Mouse (Mus musculus): ENCODE results near the gene Ankrd39. TPM values are rescaled to one million over a fixed set of nuclear protein-coding genes. Genes with fewer than 3 reads are reported as not detected.
A peak's percentile ranks its signal among the peaks of the same experiment; 100 is the strongest.

The Ankrd39 gene
- polyA plus RNA-seq, 1 experiment from 2014 or later = 1.6 TPM

GRCm38 (mm10) chr1:36580384-36581207 lies 33.4 kb upstream of the Ankrd39 start:
- 41% methylated on average over 17 of the region's 17 CpGs for WGBS (ENCODE audit: missing documents)
- H3K27ac ChIP-seq = no peak overlapping the region
- no peak overlapping the region for H3K4me3 ChIP-seq (ENCODE audit: inconsistent target)
- no peaks in the 10 kb centered on the region for H3K79me2 ChIP-seq (ENCODE audit: inconsistent target)
- H3K36me3 ChIP-seq (ENCODE audit: inconsistent target) = no peaks in the 10 kb centered on the region

DNA sequence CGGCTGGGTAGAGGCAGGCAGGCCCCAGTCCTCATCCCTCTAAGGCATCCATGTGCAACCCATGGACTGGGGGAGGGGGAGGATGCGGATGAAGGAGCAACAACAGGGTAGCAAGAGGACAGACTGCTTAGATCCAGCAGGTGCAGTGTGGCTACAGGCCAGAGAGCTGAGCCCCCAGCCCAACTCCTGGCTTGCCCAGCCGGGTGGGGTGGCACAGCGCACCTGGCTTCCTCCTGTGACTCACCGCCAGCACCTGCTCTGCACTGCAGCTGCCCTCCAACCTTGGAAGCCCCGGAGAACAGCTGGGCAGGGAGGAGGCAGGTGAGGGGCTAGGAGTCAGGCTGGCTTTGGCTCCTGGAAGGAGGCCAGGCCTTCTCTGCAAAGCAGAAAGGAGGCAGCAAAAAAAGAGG lies 32.7 kb upstream of the Ankrd39 start:
- Histone ChIP-seq H3K27ac (no peak overlapping the region), H3K79me2 (ENCODE audit: inconsistent target) (no peaks in the 10 kb centered on the region), H3K4me3 (ENCODE audit: inconsistent target) (no peak overlapping the region), H3K36me3 (ENCODE audit: inconsistent target) (no peaks in the 10 kb centered on the region)
- 81% methylated on average over 5 of the region's 6 CpGs for WGBS (ENCODE audit: missing documents)

GRCm38 (mm10) chr1:36576991-36577675 lies 29.9 kb upstream of the Ankrd39 start:
- no peaks in the 10 kb centered on the region for H3K36me3 ChIP-seq (ENCODE audit: inconsistent target)
- no peak overlapping the region for H3K4me3 ChIP-seq (ENCODE audit: inconsistent target)
- 85% methylated on average over 6 of the region's 6 CpGs for WGBS (ENCODE audit: missing documents)
- H3K27ac ChIP-seq = no peak overlapping the region
- H3K79me2 ChIP-seq (ENCODE audit: inconsistent target) = no peaks in the 10 kb centered on the region

DNA sequence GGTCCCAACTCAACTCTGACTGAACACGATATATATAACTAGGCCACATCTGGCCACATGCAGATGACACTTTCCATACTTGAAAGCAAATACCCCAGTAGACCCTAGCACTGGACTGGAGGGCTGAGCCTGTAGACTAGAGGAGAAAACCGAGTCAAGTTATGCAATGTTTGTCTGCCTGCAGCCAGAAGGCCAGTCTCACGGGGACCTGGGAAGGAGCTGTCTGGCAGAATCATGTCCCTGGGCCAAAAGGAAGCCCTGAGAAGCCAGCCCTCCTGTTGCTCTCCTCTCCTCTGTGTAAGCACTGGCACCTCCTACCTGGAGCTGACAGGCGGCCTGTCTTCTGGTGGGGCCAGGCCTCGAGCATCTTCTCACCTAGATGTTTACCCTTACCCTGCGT lies 28.1 kb upstream of the Ankrd39 start:
- H3K36me3 ChIP-seq (ENCODE audit: inconsistent target) = no peaks in the 10 kb centered on the region
- H3K27ac ChIP-seq = no peak overlapping the region
- H3K79me2 ChIP-seq (ENCODE audit: inconsistent target) = no peaks in the 10 kb centered on the region
- WGBS (ENCODE audit: missing documents) = 87% methylated on average over 6 of the region's 6 CpGs
- H3K4me3 ChIP-seq (ENCODE audit: inconsistent target) = no peak overlapping the region

DNA sequence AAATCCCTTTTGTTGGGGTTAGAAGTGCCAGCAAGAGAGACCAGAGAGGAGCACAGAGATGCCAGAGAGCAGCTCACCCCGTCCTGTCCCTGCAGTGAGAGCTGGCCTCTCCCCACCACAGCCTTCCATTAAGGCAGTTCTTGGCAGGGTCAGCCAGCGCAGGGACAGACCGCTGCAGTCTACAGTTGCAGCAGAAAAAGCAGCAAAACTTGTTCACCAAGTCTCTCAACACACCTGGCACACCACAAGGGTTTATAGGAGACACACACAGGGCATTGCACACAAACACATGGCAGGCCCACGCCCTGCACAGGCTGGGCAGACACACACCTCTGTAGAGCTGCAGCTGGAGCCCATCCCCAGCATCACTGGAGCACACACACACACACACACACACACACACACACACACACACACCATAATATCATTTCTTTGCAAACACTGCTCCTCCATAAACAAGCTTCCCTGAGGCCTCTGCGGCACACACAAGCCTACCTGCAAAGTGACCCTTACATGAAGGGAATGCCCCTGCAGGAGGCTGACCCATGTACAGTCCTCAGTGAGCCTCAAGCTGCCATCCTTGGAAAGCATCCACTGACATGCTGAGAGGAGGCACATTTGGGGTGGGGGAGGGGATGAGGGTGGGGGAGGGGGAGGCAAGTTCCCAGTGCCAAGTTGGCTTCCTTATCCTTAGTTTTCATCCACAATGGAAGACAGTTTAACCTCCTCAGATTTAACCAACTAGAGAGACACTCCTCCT lies 27.1 kb upstream of the Ankrd39 start:
- 85% methylated on average over 5 of the region's 5 CpGs for WGBS (ENCODE audit: missing documents)
- no peak overlapping the region for H3K4me3 ChIP-seq (ENCODE audit: inconsistent target)
- H3K27ac ChIP-seq = no peak overlapping the region
- no peaks in the 10 kb centered on the region for H3K79me2 ChIP-seq (ENCODE audit: inconsistent target)
- no peaks in the 10 kb centered on the region for H3K36me3 ChIP-seq (ENCODE audit: inconsistent target)

DNA sequence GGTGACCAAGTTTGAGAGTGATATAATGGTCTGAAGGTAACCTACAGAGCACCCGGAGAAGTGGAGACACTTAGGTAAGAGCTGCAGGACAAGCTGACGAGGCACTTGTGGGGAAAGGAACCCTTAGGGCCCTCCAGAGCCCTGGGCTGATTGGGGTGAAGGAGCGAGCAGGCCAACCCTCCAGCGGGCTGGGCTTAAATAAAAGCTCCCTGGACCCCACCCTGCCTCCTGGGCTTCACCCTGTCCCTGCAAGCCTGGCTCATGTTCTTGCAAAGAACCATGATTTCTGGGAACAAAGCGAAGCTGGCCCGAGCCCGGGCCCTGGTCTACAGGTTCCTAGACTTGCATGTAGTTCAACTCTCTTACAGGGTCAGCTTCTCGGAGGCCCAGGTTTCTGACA lies 26.3 kb upstream of the Ankrd39 start:
- Histone ChIP-seq H3K4me3 (ENCODE audit: inconsistent target) (no peak overlapping the region), H3K36me3 (ENCODE audit: inconsistent target) (no peaks in the 10 kb centered on the region), H3K79me2 (ENCODE audit: inconsistent target) (no peaks in the 10 kb centered on the region), H3K27ac (no peak overlapping the region)
- 77% methylated on average over 8 of the region's 8 CpGs for WGBS (ENCODE audit: missing documents)

DNA sequence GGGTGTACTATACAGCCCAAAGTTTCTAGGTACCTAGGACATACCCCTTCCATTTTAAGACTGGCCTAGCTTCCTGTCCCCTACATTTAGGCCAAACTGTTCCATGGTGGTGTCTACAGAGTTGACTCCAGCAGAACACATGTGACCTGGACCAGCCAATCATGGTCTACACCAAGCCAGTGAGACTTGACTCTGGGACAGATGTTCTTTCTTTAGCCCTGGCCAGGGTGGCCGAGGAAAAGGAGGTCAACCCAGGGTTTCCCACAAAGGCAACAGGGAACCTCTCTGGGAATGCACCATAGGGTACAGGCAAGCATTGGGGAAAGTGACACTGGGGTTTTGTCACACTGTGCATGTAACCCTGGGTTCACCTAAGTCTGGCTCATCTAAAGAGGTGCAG lies 25.5 kb upstream of the Ankrd39 start:
- 100% methylated on average over 1 of the region's 1 CpGs for WGBS (ENCODE audit: missing documents)

GRCm38 (mm10) chr1:36572140-36572700 lies 25.0 kb upstream of the Ankrd39 start:
- Histone ChIP-seq H3K4me3 (ENCODE audit: inconsistent target) (no peak overlapping the region), H3K36me3 (ENCODE audit: inconsistent target) (no peaks in the 10 kb centered on the region), H3K79me2 (ENCODE audit: inconsistent target) (no peaks in the 10 kb centered on the region), H3K27ac (peak overlapping the region; percentile 47)
- 79% methylated on average over 2 of the region's 2 CpGs for WGBS (ENCODE audit: missing documents)

More for the DNA sequence above, 25.5 kb upstream of the Ankrd39 start:
- Histone ChIP-seq H3K27ac (0 out of 2 replicates have a peak overlapping the region, but pooled peaks have one; percentile 47), H3K36me3 (ENCODE audit: inconsistent target) (no peaks in the 10 kb centered on the region), H3K4me3 (ENCODE audit: inconsistent target) (no peak overlapping the region), H3K79me2 (ENCODE audit: inconsistent target) (no peaks in the 10 kb centered on the region)

GRCm38 (mm10) chr1:36571627-36572026 lies 24.4 kb upstream of the Ankrd39 start:
- H3K4me3 ChIP-seq (ENCODE audit: inconsistent target) = no peak overlapping the region
- peak overlapping the region; percentile 47 for H3K27ac ChIP-seq
- H3K36me3 ChIP-seq (ENCODE audit: inconsistent target) = no peaks in the 10 kb centered on the region

GRCm38 (mm10) chr1:36570320-36570719 lies 23.1 kb upstream of the Ankrd39 start:
- Histone ChIP-seq H3K79me2 (ENCODE audit: inconsistent target) (no peaks in the 10 kb centered on the region), H3K27ac (no peak overlapping the region), H3K4me3 (ENCODE audit: inconsistent target) (no peak overlapping the region), H3K36me3 (ENCODE audit: inconsistent target) (no peaks in the 10 kb centered on the region)
- 100% methylated on average over 5 of the region's 5 CpGs for WGBS (ENCODE audit: missing documents)

More at GRCm38 (mm10) chr1:36571627-36572026, 24.4 kb upstream of the Ankrd39 start:
- 16% methylated on average over 6 of the region's 6 CpGs for WGBS (ENCODE audit: missing documents)
- H3K79me2 ChIP-seq (ENCODE audit: inconsistent target) = no peaks in the 10 kb centered on the region

DNA sequence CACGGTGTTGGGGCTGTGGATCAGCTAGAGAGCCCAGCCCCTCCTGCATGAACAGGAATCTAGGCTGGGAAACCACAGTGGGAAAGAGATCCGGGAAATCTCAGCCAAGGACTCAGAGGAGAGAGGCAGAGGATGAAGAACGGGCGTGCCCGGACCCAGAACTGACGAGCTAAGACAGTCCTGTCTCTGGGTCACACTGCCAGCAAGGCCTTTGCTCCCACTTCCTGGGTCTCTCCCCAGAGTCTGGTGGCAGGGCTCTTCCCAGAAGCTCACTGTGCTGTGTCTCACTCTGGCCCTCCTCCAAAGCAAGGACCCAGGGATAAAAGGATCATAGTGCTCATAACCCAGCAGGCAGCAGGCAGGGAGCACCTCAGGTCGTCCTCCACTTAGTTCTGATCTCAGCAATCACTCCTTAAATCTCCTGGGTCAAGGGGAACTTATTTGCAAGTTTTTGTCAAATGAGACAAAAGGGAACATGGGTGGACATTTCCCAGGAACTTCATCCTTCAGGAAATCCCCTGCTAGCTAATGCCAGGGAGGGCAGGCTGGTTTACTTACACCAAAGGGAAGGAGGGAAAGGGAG lies 22.5 kb upstream of the Ankrd39 start:
- Histone ChIP-seq H3K4me3 (ENCODE audit: inconsistent target) (no peak overlapping the region), H3K36me3 (ENCODE audit: inconsistent target) (no peaks in the 10 kb centered on the region), H3K79me2 (ENCODE audit: inconsistent target) (no peaks in the 10 kb centered on the region), H3K27ac (peak overlapping the region; percentile 28)
- WGBS (ENCODE audit: missing documents) = 56% methylated on average over 7 of the region's 7 CpGs

DNA sequence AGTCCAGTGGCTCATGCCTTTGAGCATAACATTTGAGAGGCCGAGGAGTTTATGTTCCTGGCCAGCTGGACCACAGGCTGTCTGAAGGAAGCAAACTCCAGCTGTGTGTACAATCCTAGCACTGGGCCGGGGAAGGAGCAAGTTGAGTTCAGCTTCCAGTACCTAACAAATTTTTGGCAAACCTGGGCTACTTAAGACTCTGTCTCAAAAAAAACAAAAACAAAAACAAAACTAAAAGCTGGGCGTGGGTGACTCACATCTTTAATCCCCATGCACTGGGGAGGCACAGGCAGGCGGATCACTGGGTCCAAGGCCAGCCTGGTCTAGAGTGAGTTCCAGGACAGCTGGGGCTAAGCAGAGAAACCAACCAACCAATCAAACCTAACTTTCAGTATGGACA lies 21.5 kb upstream of the Ankrd39 start:
- 78% methylated on average over 4 of the region's 4 CpGs for WGBS (ENCODE audit: missing documents)
- no peak overlapping the region for H3K4me3 ChIP-seq (ENCODE audit: inconsistent target)
- H3K36me3 ChIP-seq (ENCODE audit: inconsistent target) = no peaks in the 10 kb centered on the region
- H3K79me2 ChIP-seq (ENCODE audit: inconsistent target) = no peaks in the 10 kb centered on the region
- peak overlapping the region; percentile 28; the same call in 1 of the 2 replicates for H3K27ac ChIP-seq

DNA sequence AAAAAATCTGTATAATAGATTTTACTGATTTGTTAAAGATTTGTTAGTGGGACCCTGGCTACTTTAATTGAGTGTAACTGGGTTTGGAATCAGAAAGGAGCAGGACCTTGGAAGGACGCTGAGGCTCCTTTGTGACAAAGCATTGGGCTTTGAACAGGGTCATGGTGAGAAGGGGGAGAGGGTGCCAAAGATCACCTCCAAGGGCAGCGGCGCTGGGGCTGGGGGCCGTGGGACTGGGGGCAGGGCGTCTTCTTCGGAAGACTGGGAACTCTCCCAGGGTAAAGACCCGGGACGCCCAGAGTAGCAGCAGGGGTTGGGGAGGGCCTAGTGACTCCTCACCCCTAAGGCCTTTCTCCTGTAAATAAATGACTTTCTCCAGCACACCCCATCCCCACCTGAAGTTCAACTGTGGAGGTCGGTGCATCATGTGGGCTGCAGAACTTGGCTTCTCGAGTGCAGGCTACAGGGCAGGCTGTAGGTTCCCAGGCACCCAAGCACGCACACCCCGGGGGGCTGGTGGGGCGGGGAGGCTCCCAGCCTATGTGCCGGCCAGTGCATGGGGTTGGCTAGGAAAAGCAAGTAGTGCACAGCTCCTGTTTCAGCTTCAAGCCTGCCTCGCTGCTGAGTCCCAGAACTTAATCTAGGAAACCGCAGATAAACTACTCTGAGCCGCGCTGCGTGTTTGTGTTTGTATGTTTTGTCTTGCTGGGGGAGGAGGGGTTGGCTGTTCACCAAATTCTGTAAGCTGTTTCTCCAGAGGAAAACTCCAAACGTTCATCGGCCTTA lies 20.8 kb upstream of the Ankrd39 start:
- no peak overlapping the region for H3K27ac ChIP-seq
- H3K36me3 ChIP-seq (ENCODE audit: inconsistent target) = no peaks in the 10 kb centered on the region
- H3K79me2 ChIP-seq (ENCODE audit: inconsistent target) = no peaks in the 10 kb centered on the region
- H3K4me3 ChIP-seq (ENCODE audit: inconsistent target) = no peak overlapping the region
- WGBS (ENCODE audit: missing documents) = 95% methylated on average over 21 of the region's 21 CpGs

Data from macrophage (primary cell).